Mouse (Mus musculus) G1E (cell line): ENCODE results near the gene Ncam2.

ENCODE experiments used
- CTCF ChIP-seq: IDR thresholded peaks from 2 replicates; pipeline ENCODE4 v1.5.1; 2012; ENCODE audit warnings: low read depth, low read length, inconsistent platforms, mixed read lengths
- GATA1 ChIP-seq: IDR thresholded peaks from 2 replicates; pipeline ENCODE4 v1.6.1; 2012; ENCODE audit warnings: borderline replicate concordance, low read length, inconsistent platforms, mixed read lengths
- GATA2 ChIP-seq: IDR thresholded peaks from 2 replicates; pipeline ENCODE4 v1.6.1; 2012; ENCODE audit warnings: low read depth, low read length, inconsistent platforms, borderline replicate concordance
- POLR2AphosphoS5 ChIP-seq: IDR thresholded peaks from 2 replicates; pipeline ENCODE4 v1.6.1; 2012; ENCODE audit warnings: low read depth, low read length, inconsistent platforms; ENCODE audit not compliant: insufficient replicate concordance
- TAL1 ChIP-seq: conservative IDR thresholded peaks from 2 replicates; pipeline ENCODE4 v1.6.1; 2012; ENCODE audit warnings: low read depth, low read length, inconsistent platforms, mixed read lengths

DNA sequence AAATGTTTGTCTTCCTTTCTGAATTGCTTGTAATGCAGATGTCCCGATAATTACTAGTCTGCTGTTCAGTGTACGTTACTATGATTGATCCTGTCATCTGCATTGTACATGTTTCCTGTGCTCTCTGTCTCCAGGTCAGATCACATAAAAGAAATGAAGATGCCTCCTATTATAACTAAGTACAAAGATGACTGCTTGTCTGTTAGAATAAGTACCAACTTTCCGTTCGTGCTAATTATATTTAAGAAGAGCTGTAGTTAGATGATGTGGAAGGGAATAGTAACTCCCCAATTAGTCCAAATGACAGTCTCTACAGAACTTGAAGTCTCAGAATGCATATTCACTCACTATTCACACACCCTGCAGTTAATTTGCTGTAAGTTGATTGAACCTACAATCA lies 179.9 kb downstream of the Ncam2 start:
- TF ChIP-seq CTCF (no peak), GATA1 (no peak), TAL1 (no peak), GATA2 (no peak), POLR2AphosphoS5 (no peak)
